Comparison of ENCODE assay signal across 9 mouse cellular contexts in genomic region chr13:98008588-98008987, GRCm38 (mm10).
A peak's percentile ranks its signal among the peaks of the same experiment; 100 is the strongest.
DNase-seq lines count a peak whose midpoint lies in the region; ATAC-seq and TF ChIP-seq lines count a peak whose summit lies in the region.
"Had no signal": no experiment of that assay in that cellular context is flagged by ENCODE, and none has a peak within 500 bp of the region (broad histone marks: within the 10 kb centered on the region; RNA-seq: fewer than 3 reads in every experiment).

No protein-coding gene starts in this region.

- DNase-seq in kidney, adult 11 months: peak; percentile 72
- peak; percentile 59 for DNase-seq in Patski (ENCODE audit: low read depth, low spot score)
- peak; percentile 71 to 73 for DNase-seq in heart, postnatal 10 days
- peak; percentile 86 for DNase-seq in lung, postnatal 0 days (ENCODE audit: low spot score)
- no peak for DNase-seq in forebrain, embryonic 10.5 days (ENCODE audit: extremely low spot score, low spot score)
- DNase-seq in retina, postnatal 1 day: no peak

- ATAC-seq in kidney, embryonic 14.5 days (ENCODE audit: low FRiP score, low TSS enrichment): no peak
- ATAC-seq in Patski: no peak
- peak; percentile 55 for ATAC-seq in lung, postnatal 0 days
- no peak for ATAC-seq in intestine, embryonic 16.5 days

- no peaks in the 10 kb centered on the region for H3K9me3 ChIP-seq in kidney, embryonic 14.5 days (ENCODE audit: control insufficient read depth, low read length)
- H3K9me3 ChIP-seq in lung, postnatal 0 days (ENCODE audit: low read length): no peaks in the 10 kb centered on the region
- H3K9me3 ChIP-seq in forebrain, embryonic 10.5 days: no peaks in the 10 kb centered on the region
- H3K9me3 ChIP-seq in intestine, embryonic 16.5 days (ENCODE audit: control insufficient read depth, low read length): no peaks in the 10 kb centered on the region

- intact Hi-C loops in heart, postnatal 10 days (cut with DNase I): no loop called here

- WGBS in kidney, embryonic 14.5 days: 91% methylated on average over 10 of the region's 10 CpGs
- 56% methylated on average over 10 of the region's 10 CpGs for WGBS in lung, postnatal 0 days
- WGBS in forebrain, embryonic 10.5 days: 91% methylated on average over 10 of the region's 10 CpGs
- 89% methylated on average over 10 of the region's 10 CpGs for WGBS in intestine, embryonic 16.5 days

- CTCF ChIA-PET in Patski (lab: Charles Lee): no interaction called here

- H3K4me1 ChIP-seq in kidney, embryonic 14.5 days (ENCODE audit: control insufficient read depth, insufficient read depth, low read length): peaks cover 8% of the 10 kb centered on the region
- H3K4me1 ChIP-seq in lung, postnatal 0 days (ENCODE audit: insufficient read depth, low read depth, low read length): no peaks in the 10 kb centered on the region
- H3K4me1 ChIP-seq in forebrain, embryonic 10.5 days: no peaks in the 10 kb centered on the region
- H3K4me1 ChIP-seq in intestine, embryonic 16.5 days (ENCODE audit: control insufficient read depth, insufficient read depth, low read length): peaks cover 3% of the 10 kb centered on the region; the same call in 1 of the 2 replicates

- no peak for TF ChIP-seq EP300 in lung, postnatal 0 days (IDR thresholded peaks at IDR 0.05)

- no peaks in the 10 kb centered on the region for H3K27me3 ChIP-seq in kidney, embryonic 14.5 days (ENCODE audit: control insufficient read depth, insufficient read depth, low read length)
- no peaks in the 10 kb centered on the region for H3K27me3 ChIP-seq in Patski
- H3K27me3 ChIP-seq in lung, postnatal 0 days (replicated peaks; ENCODE audit: insufficient read depth, low read length): no peaks in the 10 kb centered on the region
- H3K27me3 ChIP-seq in forebrain, embryonic 10.5 days (ENCODE audit: poor library complexity, severe bottlenecking): no peaks in the 10 kb centered on the region
- no peaks in the 10 kb centered on the region for H3K27me3 ChIP-seq in intestine, embryonic 16.5 days (replicated peaks; ENCODE audit: control insufficient read depth, insufficient read depth, low read length)

- in situ Hi-C loops in Patski (cut with MboI; ENCODE audit: low pct_unique_long_range_greater_than_20kb): no loop called here

- H3K4me3 ChIP-seq in kidney, embryonic 14.5 days (ENCODE audit: low read length): no peak overlapping the region
- no peak overlapping the region for H3K4me3 ChIP-seq in lung, postnatal 0 days (ENCODE audit: low read depth, low read length)
- H3K4me3 ChIP-seq in forebrain, embryonic 10.5 days: no peak overlapping the region
- no peak overlapping the region for H3K4me3 ChIP-seq in intestine, embryonic 16.5 days (ENCODE audit: low read length)

- H3K4me2 ChIP-seq in kidney, embryonic 14.5 days (replicated peaks; ENCODE audit: low read depth, low read length): no peak overlapping the region
- H3K4me2 ChIP-seq in lung, postnatal 0 days (replicated peaks; ENCODE audit: low read depth, low read length): no peak overlapping the region
- H3K4me2 ChIP-seq in intestine, embryonic 16.5 days (ENCODE audit: low read depth, low read length): no peak overlapping the region

- H3K9ac ChIP-seq in kidney, embryonic 14.5 days (ENCODE audit: low read depth, low read length): no peak overlapping the region
- no peak overlapping the region for H3K9ac ChIP-seq in lung, postnatal 0 days (replicated peaks; ENCODE audit: low read depth)
- H3K9ac ChIP-seq in intestine, embryonic 16.5 days (ENCODE audit: low read depth, low read length): no peak overlapping the region

- POLR2A ChIA-PET in Patski (lab: Charles Lee): interaction anchor here (0.6 kb wide), 1 partner anchor 173 kb away, joined by 4 read pairs; no protein-coding TSS in a partner anchor

- TF ChIP-seq CTCF in Patski (IDR thresholded peaks at IDR 0.05): no peak
- no peak for TF ChIP-seq CTCF in lung, postnatal 0 days (IDR thresholded peaks at IDR 0.05)

- no peak overlapping the region for H3K27ac ChIP-seq in kidney, embryonic 14.5 days (ENCODE audit: low read depth, low read length)
- H3K27ac ChIP-seq in lung, postnatal 0 days (ENCODE audit: low read length): no peak overlapping the region
- no peak overlapping the region for H3K27ac ChIP-seq in forebrain, embryonic 10.5 days
- H3K27ac ChIP-seq in intestine, embryonic 16.5 days (ENCODE audit: low read length): no peak overlapping the region
- H3K27ac ChIP-seq: macrophage had no signal

- no peaks in the 10 kb centered on the region for H3K36me3 ChIP-seq in kidney, embryonic 14.5 days (ENCODE audit: control insufficient read depth, insufficient read depth, low read length)
- H3K36me3 ChIP-seq in lung, postnatal 0 days (ENCODE audit: insufficient read depth, low read length): no peaks in the 10 kb centered on the region
- H3K36me3 ChIP-seq in forebrain, embryonic 10.5 days (replicated peaks): no peaks in the 10 kb centered on the region
- no peaks in the 10 kb centered on the region for H3K36me3 ChIP-seq in intestine, embryonic 16.5 days (ENCODE audit: control insufficient read depth, insufficient read depth, low read length)

Comparison
In these comparisons a context has a peak if more than half of its experiments do, and no peak if none do; other contexts are left out.
1. DNase-seq: peak in kidney, adult 11 months (single experiment), Patski (single experiment), heart, postnatal 10 days (2 of 2) and lung, postnatal 0 days (single experiment); none in forebrain, embryonic 10.5 days (single experiment) and retina, postnatal 1 day (single experiment).